Mouse (Mus musculus) left cerebral cortex, adult 8-10 months (tissue): ENCODE measurements around the gene Tdrd6. TPM values are rescaled to one million over a fixed set of nuclear protein-coding genes. Genes with fewer than 3 reads are reported as not detected.

Source experiments
- DNase-seq, 2 experiments: peaks; one replicate each; pipeline ENCODE4 v3.0.0; 2022; ENCODE audit warnings: low spot score in 2 of 2
- total RNA-seq, 4 experiments: library from RNA; stranded (reverse); gene quantifications; 2 replicates each; pipeline ENCODE4 v1.2.4; 2022

Gene Tdrd6
- total RNA-seq, 4 experiments from 2014 or later, result 0.42 to 1.2 (median 0.51) TPM

GRCm38 (mm10) chr17:43619156-43619555, 10.9 kb downstream of the Tdrd6 start:
- DNase-seq, result no peak

- DNase-seq, result no peak
Measured at GRCm38 (mm10) chr17:43612221-43612620, 17.9 kb downstream of the Tdrd6 start.

GRCm38 (mm10) chr17:43611586-43611985, 18.5 kb downstream of the Tdrd6 start:
- DNase-seq, result peak in 1 of 2 experiments; percentile 69

GRCm38 (mm10) chr17:43606704-43607103, 23.4 kb downstream of the Tdrd6 start:
- DNase-seq, result peak in 1 of 2 experiments; percentile 78

- DNase-seq, result no peak
Measured at GRCm38 (mm10) chr17:43598706-43599105, 31.4 kb downstream of the Tdrd6 start.

GRCm38 (mm10) chr17:43597742-43598141, 32.4 kb downstream of the Tdrd6 start:
- no peak for DNase-seq

GRCm38 (mm10) chr17:43592296-43593291, 37.5 kb downstream of the Tdrd6 start:
- DNase-seq, result peak in 1 of 2 experiments; percentile 62

- DNase-seq, result no peak
Measured at GRCm38 (mm10) chr17:43590531-43590930, 39.6 kb downstream of the Tdrd6 start.

GRCm38 (mm10) chr17:43589750-43590149, 40.3 kb downstream of the Tdrd6 start:
- DNase-seq, result no peak

GRCm38 (mm10) chr17:43587278-43587677, 42.8 kb downstream of the Tdrd6 start:
- no peak for DNase-seq

GRCm38 (mm10) chr17:43584771-43585170, 45.3 kb downstream of the Tdrd6 start:
- DNase-seq, result no peak

GRCm38 (mm10) chr17:43581012-43581467, 49.1 kb downstream of the Tdrd6 start:
- DNase-seq, result no peak

GRCm38 (mm10) chr17:43580456-43580855, 49.6 kb downstream of the Tdrd6 start:
- DNase-seq, result no peak

- DNase-seq, result no peak
Measured at GRCm38 (mm10) chr17:43573624-43574073, 56.5 kb downstream of the Tdrd6 start.

GRCm38 (mm10) chr17:43569287-43569686, 60.8 kb downstream of the Tdrd6 start:
- DNase-seq, result no peak

- peak; percentile 39 to 56 for DNase-seq
Measured at GRCm38 (mm10) chr17:43567992-43568888, 61.9 kb downstream of the Tdrd6 start, which contains the start of gene Pla2g7. Gene Pla2g7, plus strand, starts transcription at chr17:43568098.

- peak in 1 of 2 experiments; percentile 25 for DNase-seq
Measured at GRCm38 (mm10) chr17:43567593-43567991, 62.5 kb downstream of the Tdrd6 start.
